Mouse (Mus musculus): Measurements from ENCODE around the gene Palld. TPM values are rescaled to one million over a fixed set of nuclear protein-coding genes. Genes with fewer than 3 reads are reported as not detected.
A peak's percentile ranks its signal among the peaks of the same experiment; 100 is the strongest.

Palld gene
- total RNA-seq, 2 experiments from 2014 or later: 7.2 to 8.1 TPM

- DNase-seq (ENCODE audit: low spot score in 2 of 2): no peak
Observed at GRCm38 (mm10) chr8:61868481-61868880, 34.0 kb downstream of the Palld start.

- no peak for DNase-seq (ENCODE audit: low spot score in 2 of 2)
Observed at GRCm38 (mm10) chr8:61866920-61867319, 35.6 kb downstream of the Palld start.

GRCm38 (mm10) chr8:61865365-61865764 is 37.1 kb downstream of the Palld start:
- DNase-seq (ENCODE audit: low spot score in 2 of 2): peak in 1 of 2 experiments; percentile 12

- no peak for DNase-seq (ENCODE audit: low spot score in 2 of 2)
Observed at GRCm38 (mm10) chr8:61851270-61851669, 51.2 kb downstream of the Palld start.

- DNase-seq (ENCODE audit: low spot score in 2 of 2): no peak
Observed at GRCm38 (mm10) chr8:61848581-61849162, 53.8 kb downstream of the Palld start.

DNA sequence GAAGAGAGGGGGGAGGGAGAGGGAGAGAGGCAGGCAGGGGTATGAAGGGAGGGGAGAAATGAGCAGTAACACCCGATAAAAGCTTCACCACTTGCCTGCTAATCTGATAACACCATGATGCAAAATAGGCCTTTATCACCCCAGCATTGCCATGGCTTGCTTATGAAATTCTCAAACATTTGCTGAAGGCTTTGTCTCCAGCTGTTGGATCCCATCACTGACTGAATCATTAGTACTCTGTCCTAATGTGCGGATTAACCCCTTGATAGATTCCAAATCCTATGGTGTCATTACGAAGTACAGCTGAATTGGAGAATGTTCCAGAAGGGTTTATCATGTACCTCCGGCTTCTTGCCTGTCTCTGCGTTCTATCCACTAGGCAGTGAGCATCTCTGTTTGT is 55.0 kb downstream of the Palld start:
- DNase-seq (ENCODE audit: low spot score in 2 of 2): no peak

GRCm38 (mm10) chr8:61844992-61845391 is 57.5 kb downstream of the Palld start:
- DNase-seq (ENCODE audit: low spot score in 2 of 2): no peak

- no peak for DNase-seq (ENCODE audit: low spot score in 2 of 2)
Observed at GRCm38 (mm10) chr8:61844575-61844974, 57.9 kb downstream of the Palld start.

- DNase-seq (ENCODE audit: low spot score in 2 of 2): no peak
Observed at GRCm38 (mm10) chr8:61843776-61844175, 58.7 kb downstream of the Palld start.

DNA sequence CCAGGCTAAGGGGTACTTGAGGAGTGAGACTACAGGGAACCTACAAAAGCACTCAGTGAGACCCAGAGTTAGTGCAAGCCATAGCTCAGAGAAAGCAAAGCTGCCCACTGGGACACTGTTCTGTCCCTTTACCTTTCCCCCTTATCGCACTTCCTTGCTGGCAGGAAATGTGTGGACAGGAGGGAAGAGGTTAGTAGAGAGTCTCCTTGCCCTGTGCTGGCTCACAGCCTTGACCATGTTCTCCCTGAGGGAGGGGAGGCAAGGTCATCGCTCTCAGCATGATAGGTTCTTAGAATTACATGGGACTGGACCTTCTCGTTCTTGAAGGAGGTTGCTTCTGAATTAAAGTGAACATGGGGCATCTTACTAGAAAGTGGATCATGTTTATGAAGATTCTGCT is 69.3 kb downstream of the Palld start:
- DNase-seq (ENCODE audit: low spot score in 2 of 2): no peak

GRCm38 (mm10) chr8:61831944-61832343 is 70.5 kb downstream of the Palld start:
- no peak for DNase-seq (ENCODE audit: low spot score in 2 of 2)

DNA sequence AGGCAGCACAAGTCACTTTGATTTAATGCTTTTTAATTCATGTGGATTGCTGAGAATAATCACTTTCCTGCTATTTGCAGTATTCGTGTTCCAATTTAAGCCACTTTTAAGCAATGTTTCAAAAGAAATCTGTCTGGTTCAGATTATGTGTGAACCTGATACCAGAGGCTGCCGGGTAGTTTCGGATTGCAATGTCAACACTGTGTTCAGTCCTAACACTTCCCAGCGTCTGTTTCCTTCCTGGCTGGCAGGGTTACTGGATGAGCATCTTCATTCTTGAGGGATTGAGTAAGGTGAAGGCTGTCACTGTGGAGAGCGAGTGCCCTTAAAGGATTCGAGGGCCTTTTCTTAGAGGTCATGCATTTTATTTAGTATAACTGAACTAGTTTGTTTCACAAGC is 71.7 kb downstream of the Palld start:
- DNase-seq (ENCODE audit: low spot score in 2 of 2): no peak

DNA sequence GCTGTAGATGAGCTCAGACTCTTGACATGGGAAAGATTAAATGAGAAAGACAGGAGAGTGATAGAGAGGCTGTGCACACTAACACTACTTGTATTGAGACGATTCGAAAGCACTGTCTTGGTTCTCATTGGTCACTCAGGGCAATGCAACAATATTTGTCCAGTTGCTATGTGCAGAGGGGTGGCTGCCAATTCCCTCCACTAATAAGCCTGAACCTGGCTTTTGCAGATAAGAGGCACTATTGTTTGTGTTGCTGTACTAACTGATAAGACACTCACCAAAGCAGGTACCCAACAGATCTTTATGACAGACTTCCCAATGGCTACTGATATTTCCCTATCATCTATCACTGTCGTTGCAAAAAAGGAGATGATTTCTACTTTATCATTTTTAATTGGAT is 77.9 kb downstream of the Palld start:
- no peak for DNase-seq (ENCODE audit: low spot score in 2 of 2)

- no peak for DNase-seq (ENCODE audit: low spot score in 2 of 2)
Observed at GRCm38 (mm10) chr8:61823157-61823556, 79.3 kb downstream of the Palld start.

DNA sequence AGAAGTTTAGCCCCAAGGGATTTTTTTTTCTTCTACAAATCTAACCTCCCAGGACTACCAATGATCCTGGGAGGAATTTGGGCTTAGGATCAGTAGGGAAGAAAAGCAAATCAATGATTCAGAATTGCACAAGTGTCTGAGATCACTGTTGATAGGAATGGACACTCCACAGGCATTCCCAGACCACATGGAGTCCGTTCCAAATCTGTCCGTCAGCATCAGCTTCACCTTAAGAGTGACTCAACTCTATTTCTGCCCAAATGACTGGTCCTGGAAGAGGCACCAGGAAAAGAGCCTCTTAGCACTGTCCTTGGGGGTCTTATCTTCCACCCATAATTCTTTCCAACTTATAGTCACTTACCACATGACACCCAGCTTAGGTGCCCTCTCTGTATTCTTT is 98.7 kb downstream of the Palld start:
- no peak for DNase-seq (ENCODE audit: low spot score in 2 of 2)

DNA sequence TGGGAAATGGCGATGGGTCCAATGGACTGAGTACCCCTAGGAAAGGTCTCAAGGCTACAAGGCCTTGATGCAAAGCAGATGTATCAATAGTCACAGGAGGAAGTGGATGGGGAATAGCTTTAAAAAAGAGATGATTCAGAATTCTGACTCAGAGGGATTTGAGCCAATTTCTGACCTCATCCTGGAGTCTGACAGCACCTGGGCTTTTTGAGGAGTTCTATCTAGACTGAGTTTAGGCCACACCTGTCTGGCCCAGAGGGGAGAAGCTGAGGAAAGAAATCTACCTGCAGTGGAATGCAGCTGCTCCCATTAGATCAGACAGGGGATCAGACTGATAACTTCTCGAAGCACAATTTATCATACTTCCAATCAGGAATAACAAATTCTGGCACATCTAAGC is 99.7 kb downstream of the Palld start:
- DNase-seq (ENCODE audit: low spot score in 2 of 2): no peak

- no peak for DNase-seq (ENCODE audit: low spot score in 2 of 2)
Observed at GRCm38 (mm10) chr8:61797391-61797947, 105.0 kb downstream of the Palld start.

GRCm38 (mm10) chr8:61796537-61797050 is 105.9 kb downstream of the Palld start:
- DNase-seq (ENCODE audit: low spot score in 2 of 2): no peak

- no peak for DNase-seq (ENCODE audit: low spot score in 2 of 2)
Observed at GRCm38 (mm10) chr8:61789946-61790345, 112.5 kb downstream of the Palld start.

DNA sequence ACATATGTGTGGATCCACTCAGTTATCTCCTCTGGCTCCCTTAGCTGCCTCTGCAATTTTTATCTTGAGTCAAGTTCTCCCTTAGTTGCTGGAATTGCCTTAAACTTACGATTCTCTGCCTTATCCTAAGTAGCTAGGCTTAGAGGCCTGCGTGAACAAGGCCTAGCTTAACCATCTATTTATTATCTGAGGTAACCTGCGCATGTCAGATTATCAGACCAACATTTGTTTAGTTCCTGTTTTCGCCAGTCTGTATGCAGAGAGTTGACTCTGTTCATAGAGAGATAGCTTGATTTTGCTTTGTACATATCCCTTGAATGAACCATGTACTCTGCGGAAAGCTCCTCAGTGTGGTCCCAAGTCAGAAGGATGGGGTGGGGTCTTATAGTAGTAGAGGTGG is 113.2 kb downstream of the Palld start:
- no peak for DNase-seq (ENCODE audit: low spot score in 2 of 2)

GRCm38 (mm10) chr8:61782931-61783491 is 119.5 kb downstream of the Palld start:
- DNase-seq (ENCODE audit: low spot score in 2 of 2): no peak

DNA sequence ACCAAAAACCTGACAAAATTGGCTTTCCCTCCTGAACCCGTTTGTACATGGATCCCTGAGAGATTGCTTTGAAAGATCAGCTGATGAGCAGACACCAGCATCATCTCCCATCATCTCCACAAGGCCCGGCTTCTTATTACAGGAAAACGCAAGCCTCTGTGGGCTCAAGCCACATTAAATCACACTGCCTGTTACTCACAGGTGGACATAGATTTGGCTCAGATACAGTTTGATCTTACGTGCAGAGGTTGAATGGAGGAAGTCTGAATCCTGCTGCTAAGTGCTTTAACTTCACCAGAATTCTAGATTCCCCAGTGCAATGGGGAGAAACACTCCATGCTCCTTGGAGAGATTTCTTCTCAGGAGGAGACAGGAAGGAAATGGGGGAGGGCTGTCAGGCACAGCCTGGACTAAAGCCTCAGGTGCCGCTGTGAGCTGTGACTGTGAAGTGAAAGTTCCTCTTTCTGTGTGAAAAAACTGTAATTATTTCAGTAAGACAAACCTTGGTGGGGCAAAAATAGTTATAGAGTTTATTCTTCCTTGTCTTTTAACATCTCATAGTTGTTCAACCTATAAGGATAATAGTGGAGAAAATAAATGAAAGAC is 121.7 kb downstream of the Palld start:
- no peak for DNase-seq (ENCODE audit: low spot score in 2 of 2)

Data from layer of hippocampus, postnatal 14 days (tissue).